Mouse (Mus musculus) thymus, postnatal 10 days (tissue): Measurements from ENCODE around the gene Padi2.

ENCODE experiments used
- DNase-seq, 2 experiments: peaks; one replicate each; pipeline ENCODE4 v3.0.0; 2021; ENCODE audit warnings: low spot score in 2 of 2

The Padi2 gene

GRCm38 (mm10) chr4:140986024-140986710, 80.0 kb downstream of the Padi2 start:
- DNase-seq: no peak

- peak; percentile 79 to 85 for DNase-seq
These were observed 80.7 kb downstream of the Padi2 start, which contains the start of gene Atp13a2 for GRCm38 (mm10) chr4:140986711-140987395. Atp13a2 (plus strand) TSS chr4:140986873.

- DNase-seq: no peak
These were observed 81.3 kb downstream of the Padi2 start for GRCm38 (mm10) chr4:140987476-140987875.

GRCm38 (mm10) chr4:140988706-140989290, 82.7 kb downstream of the Padi2 start:
- DNase-seq: no peak

GRCm38 (mm10) chr4:140989447-140989846, 83.3 kb downstream of the Padi2 start:
- DNase-seq: no peak

GRCm38 (mm10) chr4:140992215-140992614, 86.1 kb downstream of the Padi2 start:
- DNase-seq: no peak

- DNase-seq: no peak
These were observed 87.7 kb downstream of the Padi2 start for GRCm38 (mm10) chr4:140993846-140994245.

- no peak for DNase-seq
These were observed 89.7 kb downstream of the Padi2 start for GRCm38 (mm10) chr4:140995811-140996210.

- DNase-seq: no peak
These were observed 90.7 kb downstream of the Padi2 start for GRCm38 (mm10) chr4:140996812-140997211.
